Mouse (Mus musculus) embryonic stem cell, embryonic (primary cell): Measurements from ENCODE around the gene Lrrc25.

ENCODE experiments used
- CTCF ChIA-PET, 4 experiments: fragments of 300-600 bp in 2 of 4; fragments of 350-600 bp in 2 of 4; sonication (Branson Sonifier 250); formaldehyde crosslinking; loops; one replicate each; lab custom pipeline; 2022; ENCODE audit warnings: inconsistent platforms in 2 of 4; lab: Charles Lee
- POLR2A ChIA-PET, 4 experiments: fragments of 300-600 bp in 2 of 4; fragments of 350-600 bp in 2 of 4; sonication (Branson Sonifier 250); formaldehyde crosslinking; loops; one replicate each; lab custom pipeline; 2022; ENCODE audit warnings: antibody characterized with exemption in 4 of 4, inconsistent platforms in 1 of 4; lab: Charles Lee

The Lrrc25 gene

GRCm38 (mm10) chr8:70606780-70607602 lies 9.0 kb upstream of the Lrrc25 start:
- ChIA-PET POLR2A (interaction anchor here in 3 of 4 experiments (0.5 to 10.0 kb wide), 30 partner anchors 8 to 255 kb away, joined by 3 to 161 read pairs (median 6); partner anchors contain the start of genes Ell (in 2 of the 3), Jund (in 2 of the 3), Pgpep1 (in 2 of the 3) and Arrdc2 (in 1 of the 3)), CTCF (interaction anchor here in 3 of 4 experiments (1.0 to 5.7 kb wide), 4 partner anchors 9 to 23 kb away, joined by 3 to 51 read pairs (median 21); no protein-coding TSS in a partner anchor)

- CTCF ChIA-PET: interaction anchor here in 3 of 4 experiments (1.0 to 5.7 kb wide), 6 partner anchors 9 to 65 kb away, joined by 3 to 51 read pairs (median 4); partner anchors contain the start of gene Lsm4 (in 1 of the 3)
- POLR2A ChIA-PET: interaction anchor here (0.5 to 10.0 kb wide), 30 partner anchors 10 to 255 kb away, joined by 3 to 161 read pairs (median 8); partner anchors contain the start of genes Ell (in 2 of the 4), Fkbp8 (in 2 of the 4), Jund (in 2 of the 4) and Lsm4 (in 2 of the 4)
Measured at GRCm38 (mm10) chr8:70607603-70607897, 8.4 kb upstream of the Lrrc25 start.

GRCm38 (mm10) chr8:70607898-70608748 lies 7.8 kb upstream of the Lrrc25 start:
- POLR2A ChIA-PET: interaction anchor here (0.5 to 10.0 kb wide), 72 partner anchors 10 to 988 kb away, joined by 3 to 161 read pairs (median 6); partner anchors contain the start of genes Lsm4 (in 4 of the 4), Arrdc2 (in 3 of the 4), Fkbp8 (in 3 of the 4) and Jund (in 3 of the 4)
- CTCF ChIA-PET: interaction anchor here in 3 of 4 experiments (0.6 to 5.7 kb wide), 16 partner anchors 10 to 257 kb away, joined by 3 to 51 read pairs (median 4); partner anchors contain the start of genes Fkbp8 (in 1 of the 3), Kxd1 (in 1 of the 3) and Lsm4 (in 1 of the 3)

- ChIA-PET CTCF (interaction anchor here (0.5 to 5.7 kb wide), 54 partner anchors 8 to 488 kb away, joined by 3 to 51 read pairs (median 4); partner anchors contain the start of genes Fkbp8 (in 2 of the 4), Kxd1 (in 2 of the 4), Arrdc2 (in 1 of the 4) and Ell (in 1 of the 4)), POLR2A (interaction anchor here (0.6 to 10.0 kb wide), 128 partner anchors 8 to 672 kb away, joined by 3 to 161 read pairs (median 5); partner anchors contain the start of genes Lsm4 (in 4 of the 4), Arrdc2 (in 3 of the 4), Ell (in 3 of the 4) and Fkbp8 (in 3 of the 4))
Measured at GRCm38 (mm10) chr8:70608749-70609367, 7.1 kb upstream of the Lrrc25 start, which contains the start of gene Ssbp4. Gene Ssbp4 (minus strand): TSS chr8:70608872.

GRCm38 (mm10) chr8:70609368-70609848 lies 6.5 kb upstream of the Lrrc25 start:
- CTCF ChIA-PET: interaction anchor here (0.5 to 5.7 kb wide), 63 partner anchors 8 to 489 kb away, joined by 3 to 51 read pairs (median 4); partner anchors contain the start of genes Arrdc2 (in 2 of the 4), Fkbp8 (in 2 of the 4), Gm3336 (in 2 of the 4) and Kxd1 (in 2 of the 4)
- POLR2A ChIA-PET: interaction anchor here (0.5 to 10.0 kb wide), 128 partner anchors 8 to 787 kb away, joined by 3 to 161 read pairs (median 5); partner anchors contain the start of genes Arrdc2 (in 3 of the 4), Ell (in 3 of the 4), Fkbp8 (in 3 of the 4) and Jund (in 3 of the 4)

GRCm38 (mm10) chr8:70609849-70610795 lies 5.8 kb upstream of the Lrrc25 start:
- ChIA-PET CTCF (interaction anchor here (0.6 to 5.7 kb wide), 64 partner anchors 8 to 1598 kb away, joined by 3 to 51 read pairs (median 4); partner anchors contain the start of genes Arrdc2 (in 2 of the 4), Gm3336 (in 2 of the 4), Ell (in 1 of the 4) and Fkbp8 (in 1 of the 4)), POLR2A (interaction anchor here (0.5 to 10.0 kb wide), 139 partner anchors 8 to 1004 kb away, joined by 3 to 161 read pairs (median 5); partner anchors contain the start of genes Arrdc2 (in 3 of the 4), Ell (in 3 of the 4), Fkbp8 (in 3 of the 4) and Jund (in 3 of the 4))

GRCm38 (mm10) chr8:70610796-70611771 lies 4.9 kb upstream of the Lrrc25 start:
- ChIA-PET CTCF (interaction anchor here (0.5 to 5.7 kb wide), 63 partner anchors 7 to 1064 kb away, joined by 3 to 51 read pairs (median 4); partner anchors contain the start of genes Gm3336 (in 2 of the 4), Lsm4 (in 2 of the 4), Ell (in 1 of the 4) and Isyna1 (in 1 of the 4)), POLR2A (interaction anchor here (0.6 to 10.0 kb wide), 59 partner anchors 8 to 232 kb away, joined by 3 to 161 read pairs (median 7); partner anchors contain the start of genes Jund (in 3 of the 4), Arrdc2 (in 2 of the 4), Gdf15 (in 2 of the 4) and Lsm4 (in 2 of the 4))

GRCm38 (mm10) chr8:70611849-70612248 lies 4.1 kb upstream of the Lrrc25 start:
- POLR2A ChIA-PET: interaction anchor here (0.6 to 10.0 kb wide), 38 partner anchors 9 to 619 kb away, joined by 3 to 161 read pairs (median 6); partner anchors contain the start of genes Jund (in 3 of the 4), Arrdc2 (in 2 of the 4), Lsm4 (in 2 of the 4) and Fkbp8 (in 1 of the 4)
- CTCF ChIA-PET: interaction anchor here (0.5 to 5.7 kb wide), 58 partner anchors 9 to 1064 kb away, joined by 3 to 51 read pairs (median 3); partner anchors contain the start of genes Lsm4 (in 2 of the 4), Arrdc2 (in 1 of the 4), Ell (in 1 of the 4) and Gm3336 (in 1 of the 4)

- POLR2A ChIA-PET: interaction anchor here in 2 of 4 experiments (1.0 to 5.6 kb wide), 11 partner anchors 15 to 85 kb away, joined by 3 to 46 read pairs (median 4); partner anchors contain the start of genes Jund (in 2 of the 2) and Gdf15 (in 1 of the 2)
- CTCF ChIA-PET: interaction anchor here in 3 of 4 experiments (0.6 to 3.4 kb wide), 4 partner anchors 11 to 149 kb away, joined by 3 to 15 read pairs (median 4); no protein-coding TSS in a partner anchor
Measured at GRCm38 (mm10) chr8:70613763-70614162, 2.2 kb upstream of the Lrrc25 start.

- ChIA-PET CTCF (interaction anchor here in 1 of 4 experiments (3.4 to 5.7 kb wide), 2 partner anchors 11 to 15 kb away, joined by 15 to 26 read pairs; no protein-coding TSS in a partner anchor), POLR2A (interaction anchor here in 2 of 4 experiments (0.7 to 5.6 kb wide), 13 partner anchors 8 to 84 kb away, joined by 3 to 46 read pairs (median 5); partner anchors contain the start of genes Lsm4 (in 2 of the 2), Gdf15 (in 1 of the 2) and Jund (in 1 of the 2))
Measured at GRCm38 (mm10) chr8:70614469-70614868, 1.5 kb upstream of the Lrrc25 start.

GRCm38 (mm10) chr8:70615281-70615680 lies 674 bp upstream of the Lrrc25 start:
- ChIA-PET CTCF (interaction anchor here in 2 of 4 experiments (1.2 to 5.7 kb wide), 4 partner anchors 10 to 138 kb away, joined by 3 to 26 read pairs (median 9); no protein-coding TSS in a partner anchor), POLR2A (interaction anchor here in 3 of 4 experiments (0.6 to 7.4 kb wide), 15 partner anchors 9 to 84 kb away, joined by 3 to 65 read pairs (median 6); partner anchors contain the start of genes Lsm4 (in 2 of the 3), Gdf15 (in 1 of the 3), Jund (in 1 of the 3) and Pgpep1 (in 1 of the 3))

- ChIA-PET CTCF (interaction anchor here in 3 of 4 experiments (0.6 to 5.7 kb wide), 11 partner anchors 8 to 771 kb away, joined by 3 to 26 read pairs (median 3); no protein-coding TSS in a partner anchor), POLR2A (interaction anchor here in 3 of 4 experiments (0.5 to 7.4 kb wide), 36 partner anchors 8 to 281 kb away, joined by 3 to 65 read pairs (median 4); partner anchors contain the start of genes Arrdc2 (in 2 of the 3), Jund (in 2 of the 3), Lsm4 (in 2 of the 3) and Pgpep1 (in 2 of the 3))
Measured at GRCm38 (mm10) chr8:70616645-70617044, 690 bp downstream of the Lrrc25 start.
